Mouse (Mus musculus) liver, embryonic 16.5 days (tissue): ENCODE results near the gene Kif16b. TPM values are rescaled to one million over a fixed set of nuclear protein-coding genes. Genes with fewer than 3 reads are reported as not detected.
A peak's percentile ranks its signal among the peaks of the same experiment; 100 is the strongest.

Source experiments
- ATAC-seq: fragments of 200-750 bp; cut with Nextera tagmentation; 2 replicates; pipeline ENCODE4 v1.8.0; 2017; ENCODE audit warnings: low read depth, mild to moderate bottlenecking, moderate number of reproducible peaks, moderate library complexity
- H3K27ac ChIP-seq: fragments of 300-500 bp; sonication (generic); 2 replicates; pipeline ENCODE4 v1.5.1; 2014; ENCODE audit warnings: mild to moderate bottlenecking, low read length
- H3K27me3 ChIP-seq: fragments of 300-500 bp; sonication (generic); 2 replicates; pipeline ENCODE4 v1.6.1; 2014; ENCODE audit warnings: low read depth, low read length, mixed read lengths; ENCODE audit not compliant: control insufficient read depth, insufficient read depth
- H3K36me3 ChIP-seq: fragments of 300-500 bp; sonication (generic); 2 replicates; pipeline ENCODE4 v1.6.1; 2014; ENCODE audit warnings: mild to moderate bottlenecking; ENCODE audit not compliant: control insufficient read depth, insufficient read depth
- H3K4me1 ChIP-seq: fragments of 300-500 bp; sonication (generic); 2 replicates; pipeline ENCODE4 v1.6.1; 2014; ENCODE audit warnings: low read depth, low read length, mixed read lengths; ENCODE audit not compliant: control insufficient read depth
- H3K4me2 ChIP-seq: fragments of 300-500 bp; sonication (generic); 2 replicates; pipeline ENCODE4 v1.6.1; 2014; ENCODE audit warnings: low read depth, low read length, mixed read lengths
- H3K4me3 ChIP-seq: fragments of 300-500 bp; sonication (generic); 2 replicates; pipeline ENCODE4 v1.5.1; 2014; ENCODE audit warnings: low read depth, mild to moderate bottlenecking, low read length
- H3K9ac ChIP-seq: fragments of 300-500 bp; sonication (generic); 2 replicates; pipeline ENCODE4 v1.6.1; 2014; ENCODE audit warnings: low read depth, low read length
- H3K9me3 ChIP-seq: fragments of 300-500 bp; sonication (generic); replicated peaks from 2 replicates; pipeline ENCODE4 v1.6.1; 2016; ENCODE audit warnings: low read length; ENCODE audit not compliant: control insufficient read depth
- WGBS: fragments of 180-500 bp; shearing (Covaris S2); extraction: QIAGEN DNeasy Blood & Tissue Kit; methylation state at CpG from one replicate; pipeline ENCODE4 v1.1.7; 2014; ENCODE audit not compliant: insufficient replicate concordance; 5-methylcytosine and 5-hydroxymethylcytosine counted together
- polyA plus RNA-seq: library from polyadenylated mRNA; unstranded; fragments of >200 nt; fragmentation: Nextera tagmentation; extraction: Ambion mirVana; gene quantifications from 2 replicates; pipeline ENCODE4 v1.2.1, GENCODE M21; 2015

Kif16b gene
- polyA plus RNA-seq, 1 experiment from 2014 or later = 4.0 TPM

DNA sequence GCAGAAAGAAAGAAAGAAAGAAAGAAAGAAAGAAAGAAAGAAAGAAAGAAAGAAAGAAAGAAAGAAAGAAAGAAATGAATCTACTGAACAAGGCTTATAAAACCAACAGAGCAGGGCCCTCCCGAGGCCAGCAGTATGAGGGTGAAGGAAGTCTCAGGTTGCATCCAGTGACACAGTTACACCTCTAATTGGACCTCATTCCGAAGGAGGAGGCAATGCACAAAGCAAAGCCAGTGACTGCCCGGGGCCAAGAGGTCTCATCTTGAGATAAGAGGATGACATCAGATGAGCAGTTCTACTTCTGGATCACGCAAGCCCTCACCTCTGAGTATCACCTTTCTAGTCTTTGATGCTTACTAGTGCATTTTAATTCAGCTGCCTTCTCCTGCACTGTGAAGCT is 20.2 kb downstream of the Kif16b start:
- no peak overlapping the region for H3K9ac ChIP-seq
- no peaks in the 10 kb centered on the region; the same call in 1 of the 2 replicates for H3K4me1 ChIP-seq
- H3K27me3 ChIP-seq = no peaks in the 10 kb centered on the region
- no peak overlapping the region for H3K27ac ChIP-seq
- WGBS = 38% methylated on average over 4 of the region's 4 CpGs
- H3K4me3 ChIP-seq = no peak overlapping the region
- H3K36me3 ChIP-seq = no peaks in the 10 kb centered on the region
- no peak for ATAC-seq
- H3K9me3 ChIP-seq = no peaks in the 10 kb centered on the region
- H3K4me2 ChIP-seq = no peak overlapping the region

DNA sequence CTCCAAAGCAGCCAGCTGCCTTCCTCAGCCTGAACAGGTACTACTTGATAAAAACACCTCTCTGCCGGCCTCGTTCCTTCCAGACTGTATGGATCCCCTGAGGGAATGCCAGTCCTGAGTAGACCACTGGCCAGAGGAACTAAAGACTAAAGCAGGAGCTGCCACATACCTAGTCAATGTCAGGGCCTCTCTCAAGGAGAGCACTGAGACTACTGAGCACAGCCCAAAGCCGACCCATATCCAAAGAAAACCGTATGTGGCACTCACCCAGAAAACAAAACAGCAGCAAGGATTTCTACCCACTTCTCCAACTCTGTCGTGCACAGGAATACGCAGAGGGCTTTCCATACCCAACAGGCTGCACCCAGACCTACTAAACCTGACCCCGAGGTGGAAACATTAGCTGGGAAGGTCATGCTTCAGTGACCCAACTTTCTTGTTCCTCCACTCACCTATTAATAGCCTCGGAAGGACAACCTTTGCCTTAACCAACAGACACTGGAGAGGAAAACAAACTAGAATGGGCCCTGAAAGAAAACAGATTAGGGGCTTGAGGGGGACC is 22.0 kb downstream of the Kif16b start:
- no peaks in the 10 kb centered on the region for H3K9me3 ChIP-seq
- H3K27ac ChIP-seq = no peak overlapping the region
- H3K4me1 ChIP-seq = no peaks in the 10 kb centered on the region; the same call in 1 of the 2 replicates
- H3K4me2 ChIP-seq = no peak overlapping the region
- no peak for ATAC-seq
- no peak overlapping the region for H3K4me3 ChIP-seq
- H3K36me3 ChIP-seq = no peaks in the 10 kb centered on the region
- no peaks in the 10 kb centered on the region for H3K27me3 ChIP-seq
- WGBS = 65% methylated on average over 8 of the region's 8 CpGs
- no peak overlapping the region for H3K9ac ChIP-seq

DNA sequence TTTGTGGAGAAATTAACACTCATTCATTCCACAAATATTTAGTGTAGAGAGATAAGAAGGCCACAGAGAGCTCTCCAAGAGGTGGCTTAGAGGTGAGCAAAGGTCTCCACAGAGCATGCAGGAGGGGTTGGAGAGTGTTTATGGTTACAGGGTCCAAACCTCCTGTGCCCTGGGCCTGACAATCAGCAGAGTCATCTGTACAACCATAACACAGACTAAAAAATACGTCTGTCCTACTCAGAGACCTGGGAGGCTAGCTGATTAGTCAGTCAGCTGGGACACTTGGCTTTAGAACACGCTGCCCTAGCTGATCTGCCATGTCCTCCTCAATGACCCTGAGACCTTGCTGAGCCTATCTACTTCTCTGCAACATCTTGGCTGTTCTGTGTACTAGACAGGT is 24.7 kb downstream of the Kif16b start:
- Histone ChIP-seq H3K4me1 (no peaks in the 10 kb centered on the region; the same call in 1 of the 2 replicates), H3K27me3 (no peaks in the 10 kb centered on the region), H3K27ac (no peak overlapping the region), H3K9me3 (no peaks in the 10 kb centered on the region), H3K9ac (no peak overlapping the region), H3K4me2 (no peak overlapping the region), H3K4me3 (no peak overlapping the region), H3K36me3 (no peaks in the 10 kb centered on the region)
- peak; percentile 74 for ATAC-seq
- 44% methylated on average over 2 of the region's 2 CpGs for WGBS

DNA sequence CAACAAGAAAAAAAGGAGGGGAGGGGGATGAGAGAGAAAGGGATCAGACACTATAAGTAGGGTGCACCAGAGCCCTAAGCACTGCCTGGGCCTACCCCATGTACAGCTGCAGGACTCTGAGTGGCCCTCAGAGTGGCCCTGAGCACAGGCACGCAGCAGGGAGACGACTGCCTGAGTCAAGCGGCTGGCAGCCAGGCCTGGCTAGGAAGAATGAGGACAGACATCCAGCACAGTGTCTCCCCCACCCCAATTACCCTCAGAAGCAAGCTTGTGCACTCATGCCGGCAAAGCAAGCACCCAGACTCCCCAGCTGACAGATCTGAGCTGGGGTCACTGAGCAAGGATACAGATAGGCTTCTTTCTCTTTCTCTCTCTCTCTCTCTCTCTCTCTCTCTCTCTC is 25.4 kb downstream of the Kif16b start:
- H3K4me1 ChIP-seq = no peaks in the 10 kb centered on the region; the same call in 1 of the 2 replicates
- no peaks in the 10 kb centered on the region for H3K9me3 ChIP-seq
- H3K4me2 ChIP-seq = no peak overlapping the region
- no peaks in the 10 kb centered on the region for H3K27me3 ChIP-seq
- no peak overlapping the region for H3K4me3 ChIP-seq
- H3K27ac ChIP-seq = no peak overlapping the region
- H3K9ac ChIP-seq = no peak overlapping the region
- H3K36me3 ChIP-seq = no peaks in the 10 kb centered on the region
- ATAC-seq = no peak
- WGBS = 58% methylated on average over 4 of the region's 4 CpGs

DNA sequence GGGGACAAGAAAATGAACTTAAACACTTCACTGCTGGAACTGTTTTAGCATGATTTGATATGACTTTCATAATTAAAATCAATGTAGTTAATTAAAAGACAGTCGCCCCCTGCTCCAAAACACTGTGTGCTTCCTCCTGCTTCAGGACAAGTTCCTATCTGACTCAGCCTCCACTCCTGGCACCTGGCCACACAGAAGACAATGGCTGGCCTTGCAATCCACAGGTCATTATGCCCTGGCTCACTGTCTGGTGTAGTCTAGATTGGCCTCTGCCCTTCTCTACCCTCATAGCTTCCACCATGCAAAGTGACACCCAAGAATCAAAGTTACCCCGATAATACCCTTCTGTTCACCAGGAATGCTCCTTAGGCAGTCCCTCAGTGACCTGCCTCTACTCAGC is 26.8 kb downstream of the Kif16b start:
- Histone ChIP-seq H3K4me3 (no peak overlapping the region), H3K27me3 (no peaks in the 10 kb centered on the region), H3K36me3 (no peaks in the 10 kb centered on the region), H3K9me3 (no peaks in the 10 kb centered on the region), H3K9ac (no peak overlapping the region), H3K27ac (no peak overlapping the region), H3K4me1 (no peaks in the 10 kb centered on the region), H3K4me2 (no peak overlapping the region)
- ATAC-seq = no peak
- 70% methylated on average over 2 of the region's 2 CpGs for WGBS

DNA sequence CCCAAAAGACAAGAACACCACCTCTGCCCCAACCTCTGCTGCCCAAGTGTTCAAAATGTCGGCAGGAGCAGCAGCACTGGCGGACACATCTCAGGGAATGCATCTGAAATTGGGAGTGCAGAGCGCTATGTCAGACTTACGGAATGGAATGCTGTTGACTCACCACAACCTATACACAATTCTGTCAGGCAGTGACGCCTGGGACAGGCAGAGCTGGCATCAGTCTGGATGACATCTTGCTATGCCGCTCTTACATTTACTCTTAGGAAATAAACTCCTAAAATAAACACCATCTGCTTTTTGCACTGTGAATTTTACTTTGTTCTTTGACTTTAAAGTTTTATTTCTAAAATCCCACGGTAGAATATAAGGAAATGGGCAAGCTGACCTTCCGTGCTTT is 31.3 kb downstream of the Kif16b start:
- no peaks in the 10 kb centered on the region for H3K4me1 ChIP-seq
- no peaks in the 10 kb centered on the region for H3K36me3 ChIP-seq
- no peaks in the 10 kb centered on the region for H3K9me3 ChIP-seq
- no peaks in the 10 kb centered on the region for H3K27me3 ChIP-seq
- H3K4me3 ChIP-seq = no peak overlapping the region
- H3K9ac ChIP-seq = no peak overlapping the region
- H3K27ac ChIP-seq = no peak overlapping the region
- ATAC-seq = no peak
- WGBS = 75% methylated on average over 8 of the region's 8 CpGs
- H3K4me2 ChIP-seq = no peak overlapping the region

DNA sequence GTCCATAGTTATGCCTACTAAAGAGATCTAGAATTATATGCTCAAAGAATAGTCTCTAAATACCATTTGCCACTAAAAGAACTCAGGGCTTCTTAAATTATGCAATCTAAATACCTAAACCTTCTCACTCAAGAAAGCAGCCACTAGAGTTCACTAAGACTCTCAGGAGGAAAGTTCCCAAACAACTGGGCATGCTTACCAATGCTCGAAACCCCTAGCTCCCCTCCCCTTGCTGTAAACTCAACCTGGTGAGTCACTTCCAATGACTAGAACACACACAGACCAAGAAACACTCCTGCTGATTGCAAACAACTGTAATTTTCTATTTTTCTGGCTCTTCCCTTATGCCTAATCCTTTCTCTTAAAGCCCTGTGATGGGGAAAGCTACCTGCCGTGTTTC is 33.9 kb downstream of the Kif16b start:
- ATAC-seq = no peak
- Histone ChIP-seq H3K4me2 (no peak overlapping the region), H3K27ac (no peak overlapping the region), H3K9ac (no peak overlapping the region), H3K9me3 (no peaks in the 10 kb centered on the region), H3K27me3 (no peaks in the 10 kb centered on the region), H3K4me1 (no peaks in the 10 kb centered on the region), H3K4me3 (no peak overlapping the region), H3K36me3 (no peaks in the 10 kb centered on the region)
- WGBS = 71% methylated on average over 2 of the region's 2 CpGs

DNA sequence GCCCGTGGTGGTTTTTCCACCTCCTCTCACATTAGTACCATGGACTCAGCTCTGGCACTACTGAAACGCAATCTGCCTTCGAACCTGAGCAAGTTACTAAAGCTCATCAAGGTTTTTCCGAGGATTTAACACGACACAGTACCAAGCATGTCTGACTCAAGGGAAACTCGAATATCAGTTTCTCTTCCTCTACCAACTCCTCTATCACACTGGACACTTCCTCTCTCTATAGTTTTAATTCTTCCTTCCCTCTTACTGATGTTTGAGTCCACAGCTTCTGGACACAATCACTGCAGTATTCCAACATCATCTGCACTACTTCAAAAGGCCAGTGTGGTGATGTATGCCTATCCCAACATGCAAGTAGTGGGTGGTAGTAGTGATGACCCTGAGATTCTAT is 40.3 kb downstream of the Kif16b start:
- 60% methylated on average over 6 of the region's 6 CpGs for WGBS
- H3K36me3 ChIP-seq = no peaks in the 10 kb centered on the region
- H3K27me3 ChIP-seq = no peaks in the 10 kb centered on the region
- no peak overlapping the region for H3K4me2 ChIP-seq
- H3K4me1 ChIP-seq = no peaks in the 10 kb centered on the region
- ATAC-seq = no peak
- H3K9me3 ChIP-seq = no peaks in the 10 kb centered on the region
- H3K9ac ChIP-seq = no peak overlapping the region
- H3K27ac ChIP-seq = no peak overlapping the region
- H3K4me3 ChIP-seq = no peak overlapping the region

DNA sequence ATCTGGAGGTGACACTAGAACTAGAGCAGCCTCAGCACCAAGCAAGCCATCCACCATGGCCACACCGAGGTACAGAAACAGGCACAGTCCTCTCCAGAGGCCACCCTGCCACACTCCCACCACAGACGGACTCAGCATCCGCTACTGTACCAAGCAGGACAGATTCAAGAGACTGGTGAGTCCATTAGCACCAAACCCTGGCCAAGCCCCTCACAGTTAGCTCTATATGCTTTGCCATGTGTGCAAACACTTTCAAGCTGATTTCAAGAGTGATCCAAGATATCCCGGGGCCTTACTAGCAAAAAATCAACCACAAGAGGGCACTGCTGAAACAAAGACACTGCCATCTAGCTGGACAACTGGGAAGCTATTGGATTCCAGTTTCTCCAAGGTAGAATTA is 41.9 kb downstream of the Kif16b start:
- no peaks in the 10 kb centered on the region for H3K36me3 ChIP-seq
- no peak overlapping the region for H3K27ac ChIP-seq
- WGBS = 57% methylated on average over 4 of the region's 4 CpGs
- no peaks in the 10 kb centered on the region for H3K27me3 ChIP-seq
- ATAC-seq = no peak
- no peaks in the 10 kb centered on the region for H3K9me3 ChIP-seq
- H3K9ac ChIP-seq = no peak overlapping the region
- H3K4me2 ChIP-seq = no peak overlapping the region
- no peaks in the 10 kb centered on the region for H3K4me1 ChIP-seq
- H3K4me3 ChIP-seq = no peak overlapping the region
